Mouse (Mus musculus) c-Kit-negative CD71-positive TER-119-positive erythroid progenitor cells, embryonic 14.5 days (primary cell): Measurements from ENCODE around the gene Lsm7.
A peak's percentile ranks its signal among the peaks of the same experiment; 100 is the strongest.
"Not testable (repeated sequence)": the region's sequence is repeated elsewhere in the genome, so short reads cannot be mapped to it uniquely, and the experiment has no call there.

ENCODE experiments used
- DNase-seq: peaks from one replicate; pipeline ENCODE4 v3.0.0-alpha.2; 2013; ENCODE audit warnings: low read depth, low spot score

Lsm7 gene

DNA sequence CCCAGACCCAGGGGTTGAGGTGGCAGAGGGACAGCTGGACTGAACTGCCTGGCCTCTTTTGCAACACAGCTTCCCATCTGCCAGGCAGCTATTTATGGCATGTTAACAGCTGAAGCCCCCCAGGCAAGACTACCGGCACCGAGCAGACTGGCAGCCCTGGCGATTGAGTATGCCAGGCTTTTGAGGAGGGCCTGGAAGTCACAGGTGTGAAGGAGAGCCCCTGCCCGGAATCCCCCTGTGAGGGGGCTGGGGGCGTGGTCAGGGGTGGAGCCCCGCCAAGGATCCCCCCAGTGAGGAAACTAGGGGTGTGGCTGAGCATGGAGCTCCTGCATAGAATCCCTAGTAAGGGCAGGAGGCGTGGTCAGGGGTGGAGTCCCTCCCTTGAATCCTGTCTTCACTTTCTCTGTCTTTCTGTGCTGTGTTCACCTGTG, 18.0 kb downstream of the Lsm7 start:
- DNase-seq, result no peak

DNA sequence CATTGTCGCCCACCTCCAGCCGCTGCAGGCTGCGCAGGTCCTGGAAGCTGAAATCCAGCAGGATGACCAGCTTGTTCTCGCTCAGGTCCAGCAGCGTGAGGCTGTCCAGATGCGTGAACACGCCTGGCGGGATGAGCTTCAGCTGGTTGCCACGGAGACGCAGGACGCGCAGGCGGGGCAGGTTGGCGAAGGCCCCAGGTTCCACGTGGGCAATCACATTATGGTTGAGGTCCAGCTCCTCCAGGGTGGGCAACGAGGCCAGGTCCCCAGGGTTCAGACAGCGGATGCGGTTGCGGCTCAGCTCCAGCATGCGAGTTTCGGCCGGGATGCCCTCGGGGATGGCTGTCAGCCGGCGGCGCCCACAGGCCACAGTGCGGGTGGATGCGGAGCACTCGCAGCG, 19.4 kb downstream of the Lsm7 start:
- no peak for DNase-seq

DNA sequence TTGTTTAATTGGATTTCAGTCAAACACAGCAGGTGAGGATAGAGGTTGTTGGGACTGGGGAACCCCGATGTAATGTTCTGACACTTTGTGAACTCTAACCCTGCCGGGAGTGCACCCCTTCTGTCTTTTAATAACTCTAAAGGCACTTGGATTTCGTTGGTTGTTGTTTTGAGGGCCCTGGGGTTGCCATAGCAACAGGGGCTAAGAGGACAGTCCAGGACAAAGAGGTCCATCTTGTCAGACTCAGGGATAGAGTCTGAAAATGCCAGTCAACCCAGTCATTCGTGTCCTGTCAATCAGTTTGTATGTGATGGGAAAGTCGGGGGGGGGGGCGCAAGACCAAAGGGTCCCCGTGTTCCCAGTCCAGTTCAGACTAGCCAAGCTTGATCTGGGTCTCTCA, 22.2 kb downstream of the Lsm7 start:
- DNase-seq, result no peak

DNA sequence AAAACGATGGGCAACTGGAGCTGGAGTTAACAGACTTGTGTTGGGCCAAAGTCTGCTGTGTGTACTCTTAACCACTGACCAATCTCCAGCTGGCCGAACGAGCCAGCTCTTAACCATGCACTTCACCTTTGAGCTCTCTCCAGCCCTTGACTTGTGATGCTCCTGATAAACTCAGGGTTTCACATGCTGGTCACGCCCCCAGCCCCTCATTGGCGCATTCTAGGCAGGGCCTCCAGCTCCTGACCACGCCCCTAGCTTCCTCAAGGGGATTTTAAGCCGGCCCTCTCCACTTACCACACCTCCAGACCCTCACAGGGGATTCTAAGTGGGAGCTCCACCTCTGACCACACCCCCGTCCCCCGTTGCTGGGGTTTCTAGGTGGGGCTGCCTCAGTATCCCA, 23.9 kb downstream of the Lsm7 start:
- peak; percentile 58 for DNase-seq

DNA sequence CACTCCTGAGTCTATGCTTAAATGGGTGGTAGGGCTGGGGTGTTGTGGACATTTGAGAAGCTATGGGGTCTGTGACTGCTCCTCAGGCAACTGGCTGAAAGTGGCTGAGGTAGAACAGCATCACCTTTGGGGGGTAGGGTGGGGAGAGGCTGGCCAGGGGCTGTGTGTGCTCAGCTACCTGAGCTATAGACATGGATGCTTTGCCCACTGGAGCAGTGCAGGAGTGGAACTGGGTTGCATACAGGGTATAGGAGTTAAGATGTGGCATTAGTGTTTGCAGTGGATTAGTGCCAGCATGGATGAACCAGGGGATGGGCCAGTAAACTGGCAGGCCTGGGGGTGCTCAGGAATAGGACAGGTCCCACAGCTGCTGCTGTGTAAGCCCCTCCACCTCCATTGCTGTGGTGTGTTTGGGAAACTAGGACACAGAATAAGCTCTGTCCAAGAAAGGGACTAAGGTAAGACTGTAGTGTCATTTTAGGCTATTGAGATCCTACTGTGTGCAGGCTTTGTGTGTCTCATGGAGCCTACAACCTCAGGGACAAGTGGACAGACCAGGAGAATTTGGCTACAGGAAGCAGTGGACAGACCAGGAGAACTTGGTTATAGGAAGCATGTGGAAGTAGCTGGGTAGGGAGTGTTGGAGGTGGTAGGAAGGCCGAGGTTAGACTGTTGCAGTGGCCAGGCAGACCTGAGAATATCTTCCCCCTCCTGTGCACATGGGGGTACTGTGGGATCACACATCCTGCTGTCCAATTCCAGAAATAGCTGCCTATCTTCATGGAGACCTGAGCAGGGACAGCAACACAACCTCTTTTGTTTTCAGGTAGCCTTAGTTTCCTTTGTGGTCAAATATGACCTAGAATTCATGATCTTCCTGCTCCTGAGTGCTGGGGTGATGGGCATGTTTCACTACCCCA, 25.4 kb downstream of the Lsm7 start:
- no peak for DNase-seq

DNA sequence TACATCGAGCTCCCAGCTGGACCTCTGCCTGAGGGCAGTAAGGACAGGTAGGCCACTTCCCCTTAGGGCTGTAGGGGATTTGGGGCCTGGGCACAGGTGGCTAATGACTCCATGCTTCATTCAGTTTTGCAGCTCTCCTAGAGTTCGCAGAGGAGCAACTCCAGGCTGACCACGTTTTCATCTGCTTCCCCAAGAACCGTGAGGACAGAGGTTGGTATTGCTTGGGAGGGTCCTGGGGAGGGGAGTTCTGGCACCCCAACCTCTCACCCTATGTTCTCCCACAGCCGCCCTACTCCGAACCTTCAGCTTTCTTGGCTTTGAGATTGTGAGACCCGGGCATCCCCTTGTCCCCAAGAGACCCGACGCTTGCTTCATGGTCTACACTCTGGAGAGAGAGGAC, 26.4 kb downstream of the Lsm7 start:
- not testable (repeated sequence) for DNase-seq

DNA sequence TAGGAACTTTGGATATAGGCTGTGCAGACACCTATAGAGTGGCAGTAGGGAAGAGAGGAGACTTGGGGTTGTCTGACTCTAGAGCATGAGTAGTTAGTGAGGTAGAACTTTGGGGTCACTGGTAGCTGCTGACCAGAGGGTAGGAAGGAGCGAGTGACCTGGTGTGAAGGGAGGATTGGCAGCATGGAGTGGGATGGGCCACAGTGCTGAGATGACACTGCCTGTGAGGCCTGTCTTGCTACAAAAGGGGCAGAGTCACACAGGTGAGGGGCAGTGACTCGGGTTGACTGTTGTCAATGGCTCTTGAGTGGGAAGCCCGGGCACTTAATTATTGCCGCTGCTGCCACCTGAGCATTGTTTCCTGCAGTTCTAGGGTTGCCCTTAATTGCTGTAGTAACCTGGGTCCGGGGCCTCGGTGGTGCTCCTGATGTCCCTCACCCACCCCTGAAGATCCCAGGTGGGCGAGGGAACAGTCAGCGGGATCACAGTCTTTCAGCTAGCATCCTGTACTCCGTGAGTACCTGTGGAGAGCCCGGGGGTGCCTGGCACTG, 27.1 kb downstream of the Lsm7 start:
- DNase-seq, result no peak

DNA sequence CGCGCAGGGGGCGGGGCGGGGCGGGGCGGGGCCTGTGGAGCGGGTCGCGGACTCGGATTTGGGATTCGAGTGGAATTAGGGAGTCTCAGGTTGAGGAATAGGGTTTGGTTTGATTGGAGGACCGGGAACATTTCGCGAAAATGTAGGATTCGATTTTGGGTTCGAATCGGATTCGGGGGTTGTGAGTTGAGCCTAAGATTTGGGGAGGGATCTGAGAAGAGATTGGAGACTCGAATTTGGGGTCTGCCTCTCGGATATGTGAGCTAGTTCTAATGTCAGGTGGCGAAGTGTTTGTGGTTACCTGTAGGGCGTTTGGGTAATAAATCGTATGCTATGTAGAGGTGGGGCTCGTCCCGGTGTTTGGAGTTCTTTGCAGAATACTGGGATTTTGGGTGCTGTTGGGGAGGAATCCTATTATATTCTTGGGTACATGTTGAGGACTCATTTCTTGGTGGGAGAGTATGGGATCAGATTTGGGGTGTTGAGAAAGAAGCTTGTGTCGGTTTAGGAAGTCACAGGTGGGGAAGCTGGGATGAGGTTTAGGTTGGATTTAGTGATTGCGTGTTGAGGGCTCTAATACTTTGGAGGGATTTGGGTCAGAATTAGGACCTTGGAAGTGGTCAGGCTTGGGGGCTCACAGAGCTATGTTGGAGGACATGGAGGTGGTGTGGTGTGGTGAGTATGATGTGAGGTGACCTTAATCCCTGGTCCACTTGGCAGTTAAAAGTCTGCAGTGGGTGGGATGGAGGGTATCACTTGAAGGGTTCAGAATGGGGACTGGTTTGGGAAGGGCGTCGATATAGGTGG, 27.7 kb downstream of the Lsm7 start:
- no peak for DNase-seq

DNA sequence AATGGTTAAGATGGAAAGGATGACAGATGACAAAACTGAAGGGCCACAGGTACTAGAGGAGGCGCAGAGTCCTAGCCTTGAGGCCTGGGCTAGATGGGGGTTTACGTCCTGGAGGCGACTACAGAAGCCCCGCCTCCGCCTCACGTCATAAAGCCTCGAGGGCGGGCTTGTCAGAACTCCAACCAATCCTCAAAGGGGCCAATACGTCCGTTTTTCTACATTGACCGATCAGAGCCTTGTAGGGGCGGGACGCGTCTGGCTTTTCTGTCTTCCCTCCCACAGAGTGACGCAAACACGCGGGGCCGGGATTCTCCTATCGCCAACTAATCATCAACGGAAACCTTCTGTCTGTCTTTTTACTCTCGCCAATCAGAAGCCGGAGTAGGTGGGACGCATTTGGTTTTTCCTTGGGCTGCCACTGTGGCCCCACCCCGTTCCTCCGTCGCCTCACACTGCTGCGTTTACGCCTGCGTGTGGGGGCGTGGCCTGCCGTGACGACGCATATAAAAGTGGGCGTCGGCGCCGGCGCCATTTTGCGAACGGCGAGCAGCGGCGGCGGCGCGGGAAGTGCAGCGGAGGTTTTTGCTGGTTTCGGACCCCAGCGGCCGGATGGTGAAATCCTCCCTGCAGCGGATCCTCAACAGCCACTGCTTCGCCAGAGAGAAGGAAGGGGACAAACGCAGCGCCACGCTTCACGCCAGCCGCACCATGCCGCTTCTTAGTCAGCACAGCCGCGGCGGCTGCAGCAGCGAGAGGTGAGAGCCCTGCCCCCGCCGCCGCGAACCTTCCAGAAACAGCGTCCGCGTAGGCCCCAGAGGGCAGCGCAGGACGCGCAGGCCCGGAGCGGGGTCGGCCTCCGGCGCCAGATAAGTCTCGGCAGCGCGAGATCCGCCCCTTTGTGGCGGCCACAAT, 28.6 kb downstream of the Lsm7 start, which contains the start of gene Oaz1:
TSS of gene Oaz1 (plus strand) at position 506 of the 912 bp plus-strand sequence.
- DNase-seq, result peak; percentile 100

DNA sequence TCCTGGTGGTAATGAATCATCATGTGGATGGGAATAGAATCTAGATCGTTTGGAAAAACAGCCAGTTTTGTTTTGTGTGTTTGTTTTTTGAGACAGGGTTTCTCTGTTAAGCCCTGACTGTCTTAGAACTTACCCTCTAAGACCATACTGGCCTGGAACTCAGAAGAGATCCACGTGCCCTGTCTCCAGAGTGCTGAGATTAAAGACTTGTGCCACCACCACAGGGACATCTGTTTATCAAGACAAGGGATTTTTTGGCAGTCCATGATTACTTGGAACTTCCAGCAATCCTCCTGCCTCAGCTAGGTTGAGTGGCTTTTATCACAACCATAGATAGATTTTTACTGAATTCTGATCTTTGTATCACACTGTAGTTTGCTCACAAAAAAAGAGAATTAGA, 30.2 kb downstream of the Lsm7 start:
- no peak for DNase-seq

DNA sequence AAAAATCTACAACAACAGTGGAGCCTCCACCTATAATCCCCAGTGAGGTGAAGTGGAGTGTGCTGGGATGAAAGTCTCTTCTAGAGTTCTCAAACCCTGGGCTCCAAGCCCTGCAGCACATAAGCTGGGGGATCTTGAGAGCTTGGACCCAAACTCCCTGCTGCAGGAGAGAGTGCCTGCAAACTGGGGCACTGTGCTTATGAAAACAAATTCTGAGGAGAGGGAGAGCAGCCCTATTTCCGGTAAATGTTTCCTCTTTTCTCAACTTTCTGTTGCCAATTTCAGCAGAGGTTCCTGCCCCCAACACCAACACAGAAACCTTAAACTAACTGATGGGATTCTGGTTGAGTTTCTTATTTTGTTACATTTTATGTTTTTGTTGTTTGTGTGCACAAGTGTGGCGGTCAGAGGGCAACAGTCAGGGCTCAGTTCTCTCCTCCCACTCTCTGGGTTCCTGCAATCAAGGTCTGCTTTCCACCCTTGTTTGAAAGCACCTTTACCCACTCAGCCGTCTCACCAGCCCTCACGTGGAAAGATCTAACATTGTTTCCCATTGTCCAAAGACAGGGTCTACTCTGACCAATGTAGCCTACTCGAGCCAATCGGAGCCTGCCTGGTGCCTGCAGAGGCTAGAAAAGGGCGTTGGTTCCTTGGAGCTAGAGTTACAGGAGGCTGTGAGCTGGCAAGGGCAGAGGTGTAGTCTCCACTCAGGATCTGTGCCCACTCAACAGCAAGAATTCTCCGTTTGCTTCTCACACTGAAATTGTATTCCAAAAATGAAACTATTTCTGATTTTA, 31.0 kb downstream of the Lsm7 start:
- no peak for DNase-seq

DNA sequence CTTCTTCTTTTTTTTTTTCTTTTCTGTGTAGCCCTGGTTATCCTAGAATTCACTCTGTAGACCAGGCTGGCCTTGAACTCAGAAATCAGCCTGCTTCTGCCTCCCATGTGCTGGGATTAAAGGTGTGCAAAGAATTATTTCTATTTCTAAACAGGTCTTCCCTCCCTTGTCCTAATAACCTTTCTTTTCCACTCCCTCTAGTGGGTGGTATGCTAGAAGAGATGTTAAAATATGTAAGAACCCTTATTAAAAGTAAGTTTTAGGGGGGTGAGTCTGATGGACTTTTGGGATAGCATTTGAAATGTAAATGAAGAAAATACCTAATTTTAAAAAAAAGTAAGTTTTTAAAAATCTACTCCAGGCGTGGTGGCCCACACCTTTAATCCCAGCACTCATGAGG, 31.7 kb downstream of the Lsm7 start:
- DNase-seq, result no peak

DNA sequence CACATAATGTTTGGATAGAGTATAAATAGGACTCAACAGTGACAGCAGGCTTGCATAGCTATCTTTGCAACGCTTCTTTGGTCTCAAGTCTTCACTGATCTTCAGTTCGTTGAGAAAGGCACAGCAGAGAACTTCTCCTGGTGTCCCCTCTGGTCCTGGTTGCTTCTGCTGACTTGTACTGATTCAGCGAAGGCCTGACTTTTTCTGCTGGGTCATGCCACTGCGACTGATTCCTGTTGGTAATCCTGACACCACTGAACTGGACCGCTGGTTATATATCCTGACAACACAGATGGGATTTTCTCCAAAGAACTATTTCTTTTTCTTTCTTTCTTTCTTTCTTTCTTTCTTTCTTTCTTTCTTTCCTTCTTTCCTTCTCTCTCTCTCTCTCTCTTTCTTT, 32.5 kb downstream of the Lsm7 start:
- DNase-seq, result no peak

DNA sequence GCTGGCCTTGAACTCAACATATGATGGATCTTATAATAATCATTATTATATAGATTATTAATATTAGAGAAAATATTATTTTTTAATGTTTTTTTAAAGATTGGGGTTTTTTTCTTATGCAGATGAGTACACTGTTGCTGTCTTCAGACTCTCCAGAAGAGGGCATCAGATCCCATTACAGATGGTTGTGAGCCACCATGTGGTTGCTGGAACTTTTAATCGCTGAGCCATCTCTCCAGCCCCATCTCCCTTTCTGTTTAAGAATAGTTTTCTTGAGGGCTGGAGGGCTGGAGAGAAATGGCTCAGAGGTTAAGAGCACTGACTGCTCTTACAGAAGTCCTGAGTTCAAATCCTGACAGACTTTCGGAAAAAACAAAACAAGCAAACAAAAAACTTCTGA, 33.0 kb downstream of the Lsm7 start:
- DNase-seq, result no peak

DNA sequence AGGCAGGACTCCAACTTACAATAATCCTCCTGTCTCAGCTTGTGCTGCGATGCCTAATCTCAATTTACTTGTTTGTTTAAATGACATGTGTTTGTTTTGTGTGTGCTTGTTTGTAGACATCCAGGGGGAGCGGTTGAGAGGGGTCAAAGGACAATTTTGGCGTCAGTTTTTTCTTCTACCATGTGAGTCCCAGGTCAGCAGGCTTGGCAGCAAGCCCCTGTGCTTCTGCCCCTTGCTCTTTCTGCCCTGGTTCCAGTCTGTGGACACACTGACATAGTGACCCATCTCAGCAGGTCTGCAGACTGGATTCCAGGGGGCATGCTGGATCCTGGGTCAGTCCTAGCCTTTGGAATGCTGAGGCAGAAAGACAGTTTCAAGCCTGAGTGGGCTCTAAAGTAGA, 35.6 kb downstream of the Lsm7 start:
- DNase-seq, result no peak

DNA sequence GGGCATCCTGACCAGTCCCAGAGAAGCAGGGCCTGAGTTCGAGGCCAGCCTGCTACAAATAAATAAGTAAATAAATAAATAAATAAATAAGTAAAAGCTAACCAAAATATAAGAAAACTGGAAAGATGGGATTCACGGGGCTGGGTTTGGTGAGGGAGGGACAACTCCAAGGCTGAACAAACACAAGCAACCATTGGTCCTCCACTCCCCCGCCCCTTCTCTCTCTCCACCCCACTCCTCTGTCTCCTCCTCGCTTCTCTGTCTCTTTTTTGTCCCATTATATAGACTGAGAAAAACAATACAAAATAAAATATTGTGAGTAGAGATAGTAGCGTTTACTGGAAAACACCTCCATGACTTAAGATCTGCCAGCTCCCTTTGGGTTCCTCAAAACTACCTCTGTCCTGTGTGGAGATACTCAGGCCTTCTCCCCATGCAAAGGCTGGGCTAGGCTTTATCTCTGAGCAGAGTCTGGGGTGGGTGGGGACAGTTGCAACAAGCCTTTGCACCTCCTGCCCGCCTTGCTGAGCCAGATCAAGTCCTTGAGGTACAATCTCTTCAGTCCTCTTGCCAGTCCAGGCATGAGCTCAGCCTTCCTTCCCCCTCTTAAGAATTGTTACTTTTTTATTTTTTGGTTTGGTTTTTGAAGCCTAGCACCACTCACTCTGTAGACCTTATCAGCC, 36.3 kb downstream of the Lsm7 start:
- peak; percentile 75 for DNase-seq

DNA sequence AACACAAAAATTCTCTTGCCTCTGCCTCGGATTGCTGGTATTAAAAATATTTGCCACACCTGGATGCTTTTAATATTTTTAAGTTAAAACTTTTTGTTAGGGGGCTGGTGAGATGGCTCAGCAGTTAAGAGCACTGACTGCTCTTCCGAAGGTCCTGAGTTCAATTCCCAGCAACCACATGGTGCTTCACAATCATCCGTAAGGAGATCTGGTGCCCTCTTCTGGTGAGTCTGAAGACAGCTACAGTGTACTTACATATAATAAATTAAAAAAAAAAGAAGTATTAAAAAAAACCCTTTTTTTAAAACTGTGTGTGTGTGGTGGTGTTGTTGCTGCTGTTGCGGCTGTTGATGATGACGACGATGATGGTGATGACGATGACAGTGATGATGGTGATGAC, 37.1 kb downstream of the Lsm7 start:
- DNase-seq, result not testable (repeated sequence)

DNA sequence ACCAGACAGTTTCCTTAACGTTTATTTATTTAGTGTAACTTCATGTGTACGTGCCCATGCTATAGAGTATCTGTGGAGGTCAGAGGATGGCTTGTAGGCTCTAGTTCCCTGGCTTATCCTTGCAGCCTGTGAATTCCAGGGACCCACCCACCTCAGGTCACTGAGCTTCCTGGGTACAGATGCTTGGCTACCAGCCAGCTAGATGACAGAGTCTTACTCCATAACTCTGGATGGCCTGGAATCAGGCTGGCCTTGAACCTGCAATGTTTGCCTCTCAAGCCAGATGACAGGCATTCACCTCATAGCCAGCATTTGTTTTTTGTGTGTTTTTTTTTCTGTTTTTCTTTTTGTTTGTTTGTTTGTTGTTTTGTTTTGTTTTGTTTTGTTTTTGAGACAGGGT, 37.8 kb downstream of the Lsm7 start:
- no peak for DNase-seq

DNA sequence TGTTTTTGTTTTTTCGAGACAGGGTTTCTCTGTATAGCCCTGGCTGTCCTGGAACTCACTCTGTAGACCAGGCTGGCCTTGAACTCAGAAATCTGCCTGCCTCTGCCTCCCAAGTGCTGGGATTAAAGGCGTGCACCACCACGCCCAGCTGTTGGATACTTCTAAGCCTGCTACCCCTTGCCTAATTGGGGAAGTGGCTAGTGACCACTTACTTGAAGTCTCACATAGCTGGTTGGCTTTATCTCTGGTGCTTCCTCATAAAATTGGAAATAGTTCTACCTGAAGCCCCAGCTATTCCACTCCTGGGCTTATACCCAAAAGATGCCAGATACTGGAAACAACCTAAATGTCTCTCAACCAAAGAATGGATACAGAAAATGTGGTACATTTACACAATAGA, 38.7 kb downstream of the Lsm7 start:
- DNase-seq, result not testable (repeated sequence)

DNA sequence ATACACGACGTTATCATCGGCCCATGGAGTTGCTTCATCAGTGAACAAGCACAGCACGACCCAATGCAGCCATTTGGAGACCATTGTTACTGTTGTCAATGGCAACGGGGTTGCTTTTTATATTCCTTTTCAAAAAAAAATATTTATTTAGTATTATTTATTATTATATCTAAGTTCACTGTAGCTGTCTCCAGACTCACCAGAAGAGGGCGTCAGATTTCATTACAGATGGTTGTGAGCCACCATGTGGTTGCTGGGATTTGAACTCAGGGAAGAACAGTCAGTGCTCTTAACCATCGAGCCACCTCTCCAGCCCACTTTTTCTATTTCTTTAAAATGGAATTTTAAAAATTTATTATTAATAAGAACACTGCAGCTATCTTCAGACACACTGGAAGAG, 40.2 kb downstream of the Lsm7 start:
- no peak for DNase-seq
